Mouse (Mus musculus): ENCODE data around the gene Rpl38. TPM values are rescaled to one million over a fixed set of nuclear protein-coding genes. Genes with fewer than 3 reads are reported as not detected.

Gene Rpl38
- polyA plus RNA-seq, 1 experiment from 2014 or later, result 509 TPM

DNA sequence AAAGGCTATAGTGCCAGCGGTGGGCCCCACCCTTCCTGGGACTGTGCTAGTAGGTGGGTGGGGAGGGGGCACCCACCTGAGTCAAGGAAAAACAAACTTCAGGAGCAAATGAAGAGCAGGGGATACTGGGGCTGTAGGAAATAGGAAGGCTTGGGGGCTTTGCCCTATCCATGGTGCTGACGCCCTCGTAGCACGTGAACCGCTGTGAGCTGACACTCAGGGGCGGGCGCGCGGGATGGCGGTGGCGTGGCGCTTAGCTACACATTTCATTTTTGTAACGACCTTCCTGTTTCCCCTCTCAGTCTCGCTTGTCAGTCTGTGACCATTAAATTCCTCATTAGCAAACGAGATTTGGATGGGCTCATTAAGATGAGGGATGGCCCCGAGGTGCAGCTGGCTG is 15.8 kb upstream of the Rpl38 start:
- H3K27ac ChIP-seq (ENCODE audit: low read length), result no peak overlapping the region
- no peak for ATAC-seq (replicated peaks; ENCODE audit: extremely low read depth, insufficient read depth, low FRiP score)
- H3K9ac ChIP-seq (ENCODE audit: low read length), result no peak overlapping the region
- no peaks in the 10 kb centered on the region for H3K9me3 ChIP-seq (replicated peaks; ENCODE audit: control insufficient read depth, low read length)
- 7% methylated on average over 16 of the region's 16 CpGs for WGBS
- peaks cover 13% of the 10 kb centered on the region for H3K27me3 ChIP-seq (ENCODE audit: control insufficient read depth, insufficient read depth, low read length)
- no peak overlapping the region for H3K4me2 ChIP-seq (ENCODE audit: low read depth, low read length)
- no peaks in the 10 kb centered on the region for H3K4me1 ChIP-seq (ENCODE audit: control insufficient read depth, insufficient read depth, low read length)
- no peaks in the 10 kb centered on the region for H3K36me3 ChIP-seq (ENCODE audit: control insufficient read depth, insufficient read depth)
- no peak overlapping the region for H3K4me3 ChIP-seq (ENCODE audit: low read length)

- no peak for ATAC-seq (replicated peaks; ENCODE audit: extremely low read depth, insufficient read depth, low FRiP score)
- WGBS, result 64% methylated on average over 6 of the region's 6 CpGs
- peaks cover 13% of the 10 kb centered on the region for H3K27me3 ChIP-seq (ENCODE audit: control insufficient read depth, insufficient read depth, low read length)
- no peaks in the 10 kb centered on the region for H3K9me3 ChIP-seq (replicated peaks; ENCODE audit: control insufficient read depth, low read length)
- no peak overlapping the region for H3K27ac ChIP-seq (ENCODE audit: low read length)
- no peak overlapping the region for H3K9ac ChIP-seq (ENCODE audit: low read length)
- no peaks in the 10 kb centered on the region for H3K36me3 ChIP-seq (ENCODE audit: control insufficient read depth, insufficient read depth)
- no peak overlapping the region for H3K4me2 ChIP-seq (ENCODE audit: low read depth, low read length)
- no peaks in the 10 kb centered on the region for H3K4me1 ChIP-seq (ENCODE audit: control insufficient read depth, insufficient read depth, low read length)
- no peak overlapping the region for H3K4me3 ChIP-seq (ENCODE audit: low read length)
Measured at GRCm38 (mm10) chr11:114653664-114654063, 14.7 kb upstream of the Rpl38 start.

GRCm38 (mm10) chr11:114654552-114654951 is 13.8 kb upstream of the Rpl38 start:
- no peak overlapping the region for H3K4me2 ChIP-seq (ENCODE audit: low read depth, low read length)
- H3K27ac ChIP-seq (ENCODE audit: low read length), result no peak overlapping the region
- ATAC-seq (replicated peaks; ENCODE audit: extremely low read depth, insufficient read depth, low FRiP score), result no peak
- H3K9ac ChIP-seq (ENCODE audit: low read length), result no peak overlapping the region
- H3K9me3 ChIP-seq (replicated peaks; ENCODE audit: control insufficient read depth, low read length), result no peaks in the 10 kb centered on the region
- peaks cover 13% of the 10 kb centered on the region for H3K27me3 ChIP-seq (ENCODE audit: control insufficient read depth, insufficient read depth, low read length)
- 50% methylated on average over 5 of the region's 5 CpGs for WGBS
- no peaks in the 10 kb centered on the region for H3K36me3 ChIP-seq (ENCODE audit: control insufficient read depth, insufficient read depth)
- no peaks in the 10 kb centered on the region for H3K4me1 ChIP-seq (ENCODE audit: control insufficient read depth, insufficient read depth, low read length)
- no peak overlapping the region for H3K4me3 ChIP-seq (ENCODE audit: low read length)

DNA sequence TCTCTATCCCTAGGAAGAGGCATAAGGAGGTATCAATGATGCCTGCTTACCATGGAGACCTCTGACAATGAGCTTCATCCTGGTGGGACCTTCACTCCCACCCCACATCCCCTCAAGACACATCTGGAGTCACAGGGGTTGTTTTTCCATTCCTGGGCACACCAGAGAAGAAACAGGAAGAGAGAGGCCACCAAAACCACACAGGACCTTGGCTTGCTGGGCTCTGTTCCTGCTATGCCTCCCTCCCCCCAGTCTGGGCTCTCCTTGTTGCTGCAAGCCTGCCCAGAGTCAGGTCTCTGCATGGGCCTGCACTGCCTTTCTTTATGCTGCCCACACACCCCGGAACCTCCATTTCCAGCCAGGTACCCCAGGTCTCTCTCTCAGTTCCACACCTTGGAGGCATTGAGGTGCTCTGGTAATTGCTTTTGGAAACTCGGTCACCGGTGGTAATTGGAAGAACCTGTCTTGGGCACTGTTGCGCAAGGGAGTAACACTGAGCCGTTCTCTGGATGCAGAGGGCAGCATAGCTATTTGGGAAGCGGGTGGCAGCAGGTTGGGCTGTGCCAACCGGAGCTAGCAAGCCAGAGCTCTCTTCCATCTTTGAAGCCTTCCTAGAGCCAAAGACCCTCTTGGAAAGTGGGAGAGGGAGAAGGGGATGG is 12.8 kb upstream of the Rpl38 start:
- no peaks in the 10 kb centered on the region for H3K4me1 ChIP-seq (ENCODE audit: control insufficient read depth, insufficient read depth, low read length)
- no peak for ATAC-seq (replicated peaks; ENCODE audit: extremely low read depth, insufficient read depth, low FRiP score)
- H3K4me3 ChIP-seq (ENCODE audit: low read length), result no peak overlapping the region
- WGBS, result 74% methylated on average over 7 of the region's 7 CpGs
- no peaks in the 10 kb centered on the region for H3K36me3 ChIP-seq (ENCODE audit: control insufficient read depth, insufficient read depth)
- H3K9ac ChIP-seq (ENCODE audit: low read length), result no peak overlapping the region
- H3K27ac ChIP-seq (ENCODE audit: low read length), result no peak overlapping the region
- H3K4me2 ChIP-seq (ENCODE audit: low read depth, low read length), result no peak overlapping the region
- H3K27me3 ChIP-seq (ENCODE audit: control insufficient read depth, insufficient read depth, low read length), result peaks cover 13% of the 10 kb centered on the region
- no peaks in the 10 kb centered on the region for H3K9me3 ChIP-seq (replicated peaks; ENCODE audit: control insufficient read depth, low read length)

DNA sequence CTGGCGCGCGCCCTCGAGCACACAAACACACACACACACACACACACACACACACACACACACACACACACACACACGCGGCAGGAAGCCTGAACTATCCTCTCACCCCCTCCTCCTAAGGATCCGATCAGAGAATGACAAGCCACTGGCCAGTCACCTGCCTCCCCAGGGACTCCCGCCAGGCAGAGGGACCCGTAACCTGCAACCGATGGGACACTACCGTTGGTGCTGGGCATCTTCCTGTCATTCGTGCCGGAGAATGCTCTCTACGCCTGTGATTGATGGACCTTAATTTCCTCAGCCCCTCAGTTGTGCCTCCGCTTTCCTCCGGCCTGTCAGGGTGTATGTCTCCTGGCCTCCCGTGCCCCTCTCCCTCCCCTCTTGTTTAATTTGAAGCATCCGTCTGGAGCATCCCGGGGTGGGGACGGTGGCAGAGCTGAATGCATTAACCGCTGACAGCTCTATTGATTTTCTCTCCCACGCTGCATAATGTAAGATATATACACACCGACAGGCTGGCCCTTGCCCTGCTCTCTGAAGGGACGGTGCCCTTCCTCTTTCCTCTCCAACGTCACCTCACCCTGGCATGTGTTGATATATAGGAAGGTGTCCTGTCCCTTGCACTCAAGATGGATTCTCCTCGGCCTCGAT is 11.2 kb upstream of the Rpl38 start:
- peaks cover 13% of the 10 kb centered on the region for H3K27me3 ChIP-seq (ENCODE audit: control insufficient read depth, insufficient read depth, low read length)

DNA sequence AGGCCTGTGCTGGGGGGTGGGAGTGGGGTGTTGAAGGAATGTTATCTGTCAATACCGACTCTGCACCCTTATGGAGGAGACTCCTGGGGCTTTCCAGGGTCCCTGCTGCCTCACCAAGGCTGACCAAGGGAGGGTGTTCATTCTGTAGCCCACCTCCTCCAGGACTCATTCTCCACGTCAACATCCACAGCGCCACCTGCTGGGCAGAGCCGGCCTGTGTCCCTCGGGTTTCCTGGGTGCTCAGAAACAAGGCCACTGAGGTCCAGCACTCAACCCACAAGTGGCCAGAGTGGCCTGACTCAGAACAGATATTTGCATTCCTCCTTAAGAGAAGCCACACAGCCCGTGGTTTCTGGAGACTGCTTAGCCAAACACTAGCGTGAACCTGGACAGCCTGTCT is 10.6 kb upstream of the Rpl38 start:
- no peak overlapping the region for H3K4me3 ChIP-seq (ENCODE audit: low read length)
- ATAC-seq (replicated peaks; ENCODE audit: extremely low read depth, insufficient read depth, low FRiP score), result no peak
- no peak overlapping the region for H3K27ac ChIP-seq (ENCODE audit: low read length)
- no peak overlapping the region for H3K9ac ChIP-seq (ENCODE audit: low read length)
- H3K4me1 ChIP-seq (ENCODE audit: control insufficient read depth, insufficient read depth, low read length), result no peaks in the 10 kb centered on the region
- peaks cover 11% of the 10 kb centered on the region for H3K27me3 ChIP-seq (ENCODE audit: control insufficient read depth, insufficient read depth, low read length)
- H3K36me3 ChIP-seq (ENCODE audit: control insufficient read depth, insufficient read depth), result no peaks in the 10 kb centered on the region
- H3K4me2 ChIP-seq (ENCODE audit: low read depth, low read length), result no peak overlapping the region
- 14% methylated on average over 7 of the region's 7 CpGs for WGBS
- no peaks in the 10 kb centered on the region for H3K9me3 ChIP-seq (replicated peaks; ENCODE audit: control insufficient read depth, low read length)

More for the DNA sequence above, 11.2 kb upstream of the Rpl38 start:
- H3K27ac ChIP-seq (ENCODE audit: low read length), result no peak overlapping the region
- no peak overlapping the region for H3K4me2 ChIP-seq (ENCODE audit: low read depth, low read length)
- no peak overlapping the region for H3K9ac ChIP-seq (ENCODE audit: low read length)
- no peak overlapping the region for H3K4me3 ChIP-seq (ENCODE audit: low read length)
- no peaks in the 10 kb centered on the region for H3K4me1 ChIP-seq (ENCODE audit: control insufficient read depth, insufficient read depth, low read length)
- no peak for ATAC-seq (replicated peaks; ENCODE audit: extremely low read depth, insufficient read depth, low FRiP score)
- no peaks in the 10 kb centered on the region for H3K9me3 ChIP-seq (replicated peaks; ENCODE audit: control insufficient read depth, low read length)
- 39% methylated on average over 27 of the region's 27 CpGs for WGBS
- no peaks in the 10 kb centered on the region for H3K36me3 ChIP-seq (ENCODE audit: control insufficient read depth, insufficient read depth)

GRCm38 (mm10) chr11:114662161-114662560 is 6.2 kb upstream of the Rpl38 start:
- Histone ChIP-seq H3K4me1 (ENCODE audit: control insufficient read depth, insufficient read depth, low read length) (no peaks in the 10 kb centered on the region), H3K27me3 (ENCODE audit: control insufficient read depth, insufficient read depth, low read length) (peaks cover 5% of the 10 kb centered on the region), H3K4me3 (ENCODE audit: low read length) (no peak overlapping the region), H3K9me3 (replicated peaks; ENCODE audit: control insufficient read depth, low read length) (no peaks in the 10 kb centered on the region), H3K27ac (ENCODE audit: low read length) (no peak overlapping the region), H3K36me3 (ENCODE audit: control insufficient read depth, insufficient read depth) (no peaks in the 10 kb centered on the region), H3K4me2 (ENCODE audit: low read depth, low read length) (no peak overlapping the region), H3K9ac (ENCODE audit: low read length) (no peak overlapping the region)
- no peak for ATAC-seq (replicated peaks; ENCODE audit: extremely low read depth, insufficient read depth, low FRiP score)
- 84% methylated on average over 14 of the region's 14 CpGs for WGBS

DNA sequence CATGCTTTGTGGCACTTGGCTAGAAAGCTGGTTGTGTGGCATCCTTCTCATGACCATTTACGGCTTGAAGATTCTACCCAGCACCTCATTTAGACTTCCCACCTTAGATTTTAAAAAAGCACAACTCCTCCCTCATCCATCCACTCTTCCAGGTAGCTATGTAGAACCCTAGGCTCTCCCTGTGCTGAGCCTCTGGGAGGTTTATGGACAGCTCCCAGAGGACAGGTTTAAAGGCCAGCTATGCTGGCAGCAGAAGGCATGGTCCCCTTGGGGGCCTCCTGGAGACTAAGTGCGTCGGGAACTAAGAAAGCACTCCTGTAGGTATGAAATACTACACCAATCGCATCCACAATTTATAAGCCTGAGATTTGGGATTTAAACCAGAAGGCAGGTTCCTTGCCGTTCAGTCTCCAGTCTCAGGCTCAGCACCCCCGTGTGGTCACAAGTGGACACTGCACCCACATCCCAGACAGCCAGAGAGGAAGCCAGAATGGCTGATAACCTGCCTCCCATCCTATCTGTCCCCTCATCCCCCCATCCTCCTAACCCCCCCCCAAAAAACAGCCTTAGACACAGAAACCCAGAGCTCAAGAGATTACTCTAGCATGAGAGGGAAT is 5.5 kb upstream of the Rpl38 start:
- H3K4me1 ChIP-seq (ENCODE audit: control insufficient read depth, insufficient read depth, low read length), result no peaks in the 10 kb centered on the region
- H3K36me3 ChIP-seq (ENCODE audit: control insufficient read depth, insufficient read depth), result no peaks in the 10 kb centered on the region
- ATAC-seq (replicated peaks; ENCODE audit: extremely low read depth, insufficient read depth, low FRiP score), result no peak
- WGBS, result 38% methylated on average over 6 of the region's 6 CpGs
- H3K27ac ChIP-seq (ENCODE audit: low read length), result no peak overlapping the region
- no peak overlapping the region for H3K4me3 ChIP-seq (ENCODE audit: low read length)
- no peaks in the 10 kb centered on the region; the same call in none of the 2 replicates for H3K27me3 ChIP-seq (ENCODE audit: control insufficient read depth, insufficient read depth, low read length)
- H3K9ac ChIP-seq (ENCODE audit: low read length), result no peak overlapping the region
- no peak overlapping the region for H3K4me2 ChIP-seq (ENCODE audit: low read depth, low read length)
- no peaks in the 10 kb centered on the region for H3K9me3 ChIP-seq (replicated peaks; ENCODE audit: control insufficient read depth, low read length)

- H3K36me3 ChIP-seq (ENCODE audit: control insufficient read depth, insufficient read depth), result no peaks in the 10 kb centered on the region
- 64% methylated on average over 7 of the region's 7 CpGs for WGBS
- H3K9ac ChIP-seq (ENCODE audit: low read length), result no peak overlapping the region
- H3K4me2 ChIP-seq (ENCODE audit: low read depth, low read length), result no peak overlapping the region
- H3K27me3 ChIP-seq (ENCODE audit: control insufficient read depth, insufficient read depth, low read length), result no peaks in the 10 kb centered on the region; the same call in none of the 2 replicates
- H3K4me1 ChIP-seq (ENCODE audit: control insufficient read depth, insufficient read depth, low read length), result no peaks in the 10 kb centered on the region
- H3K27ac ChIP-seq (ENCODE audit: low read length), result no peak overlapping the region
- ATAC-seq (replicated peaks; ENCODE audit: extremely low read depth, insufficient read depth, low FRiP score), result no peak
- H3K9me3 ChIP-seq (replicated peaks; ENCODE audit: control insufficient read depth, low read length), result no peaks in the 10 kb centered on the region
- no peak overlapping the region for H3K4me3 ChIP-seq (ENCODE audit: low read length)
Measured at GRCm38 (mm10) chr11:114664164-114664563, 4.2 kb upstream of the Rpl38 start.
